Mouse (Mus musculus): ENCODE results near the gene Boc. TPM values are rescaled to one million over a fixed set of nuclear protein-coding genes. Genes with fewer than 3 reads are reported as not detected.
A peak's percentile ranks its signal among the peaks of the same experiment; 100 is the strongest.

Boc gene
- polyA plus RNA-seq, 1 experiment from 2014 or later = 8.3 TPM

DNA sequence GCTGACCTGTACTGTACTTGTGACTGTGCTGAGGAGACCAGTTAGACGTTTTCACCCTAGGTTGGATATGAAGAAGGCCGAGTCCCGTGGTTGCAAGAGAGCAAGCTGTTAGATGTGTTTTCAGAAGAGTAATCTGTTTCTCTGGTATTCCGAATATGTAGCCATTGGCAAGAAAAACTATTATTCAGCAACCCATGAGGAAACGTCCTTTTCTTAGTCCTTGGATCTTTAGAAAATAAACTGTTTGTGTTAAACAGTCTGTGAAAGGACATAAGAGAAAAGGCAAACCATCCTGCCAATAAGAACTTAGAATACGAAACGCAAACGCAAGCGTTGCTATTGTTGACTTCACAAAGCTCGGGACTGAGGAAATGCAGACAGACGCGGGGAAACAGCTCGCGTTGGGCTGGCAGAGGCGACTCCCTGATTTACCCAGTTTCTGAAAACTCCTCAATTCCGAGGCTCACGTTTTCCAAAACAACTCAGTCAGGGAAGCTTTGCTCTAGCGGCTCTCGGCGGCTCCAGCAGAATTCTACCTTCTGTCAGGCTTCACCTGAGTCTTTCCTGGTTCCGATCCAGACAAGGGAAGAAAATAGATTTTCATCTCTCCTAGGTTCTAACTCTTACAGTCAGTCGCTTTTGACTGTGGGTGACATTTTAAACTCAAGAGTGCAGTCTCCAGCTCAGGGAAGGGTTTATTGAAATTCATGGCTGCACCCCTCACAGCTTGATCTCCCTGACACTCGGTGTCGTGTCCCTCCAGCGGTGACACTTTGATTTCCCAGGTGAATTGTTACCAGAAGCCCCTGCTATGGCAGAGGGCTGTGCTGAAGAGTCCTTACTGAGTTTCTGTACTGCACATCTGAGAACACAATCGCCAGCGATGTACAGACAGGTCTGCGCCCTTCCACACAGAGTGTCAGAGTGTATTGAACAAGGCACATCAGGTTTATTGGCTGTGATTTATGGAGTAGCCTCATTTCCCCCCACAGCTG is 76.8 kb downstream of the Boc start:
- no peak overlapping the region for H3K27ac ChIP-seq (ENCODE audit: low read length)
- H3K9ac ChIP-seq (ENCODE audit: low read length) = no peak overlapping the region
- ATAC-seq (replicated peaks; ENCODE audit: extremely low read depth, insufficient read depth, low FRiP score) = no peak
- 40% methylated on average over 28 of the region's 28 CpGs for WGBS
- no peaks in the 10 kb centered on the region for H3K4me1 ChIP-seq (ENCODE audit: control insufficient read depth, insufficient read depth, low read length)
- peaks cover 2% of the 10 kb centered on the region; the same call in 1 of the 2 replicates for H3K36me3 ChIP-seq (ENCODE audit: control insufficient read depth, insufficient read depth)
- H3K9me3 ChIP-seq (replicated peaks; ENCODE audit: control insufficient read depth, low read length) = no peaks in the 10 kb centered on the region
- H3K27me3 ChIP-seq (ENCODE audit: control insufficient read depth, insufficient read depth, low read length) = no peaks in the 10 kb centered on the region
- H3K4me3 ChIP-seq (ENCODE audit: low read length) = no peak overlapping the region
- H3K4me2 ChIP-seq (ENCODE audit: low read depth, low read length) = peak overlapping the region; percentile 14; the same call in 1 of the 2 replicates

DNA sequence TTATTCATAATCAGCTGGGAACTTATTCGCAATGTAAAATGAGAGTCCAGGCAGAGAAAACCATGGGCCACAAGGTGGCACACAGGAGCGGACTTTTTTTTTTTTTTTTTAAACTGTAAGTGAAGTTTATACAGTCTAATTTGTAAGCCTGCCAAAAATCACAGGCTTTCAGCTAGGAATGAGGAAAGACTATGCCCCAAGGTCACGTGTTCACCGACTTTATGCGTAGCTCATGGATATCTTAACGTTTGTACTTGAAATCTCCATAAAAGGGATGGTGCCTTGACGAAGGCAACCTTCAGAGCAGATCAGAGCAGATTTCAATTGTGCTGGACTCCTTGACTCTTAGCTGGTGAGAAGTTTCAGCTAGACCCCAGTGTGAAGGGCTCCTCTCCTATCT is 78.1 kb downstream of the Boc start:
- WGBS = 38% methylated on average over 7 of the region's 7 CpGs
- Histone ChIP-seq H3K27me3 (ENCODE audit: control insufficient read depth, insufficient read depth, low read length) (no peaks in the 10 kb centered on the region), H3K4me1 (ENCODE audit: control insufficient read depth, insufficient read depth, low read length) (no peaks in the 10 kb centered on the region), H3K4me3 (ENCODE audit: low read length) (no peak overlapping the region), H3K9me3 (replicated peaks; ENCODE audit: control insufficient read depth, low read length) (no peaks in the 10 kb centered on the region), H3K36me3 (ENCODE audit: control insufficient read depth, insufficient read depth) (no peaks in the 10 kb centered on the region), H3K9ac (ENCODE audit: low read length) (no peak overlapping the region), H3K27ac (ENCODE audit: low read length) (no peak overlapping the region), H3K4me2 (ENCODE audit: low read depth, low read length) (no peak overlapping the region)
- ATAC-seq (replicated peaks; ENCODE audit: extremely low read depth, insufficient read depth, low FRiP score) = no peak

DNA sequence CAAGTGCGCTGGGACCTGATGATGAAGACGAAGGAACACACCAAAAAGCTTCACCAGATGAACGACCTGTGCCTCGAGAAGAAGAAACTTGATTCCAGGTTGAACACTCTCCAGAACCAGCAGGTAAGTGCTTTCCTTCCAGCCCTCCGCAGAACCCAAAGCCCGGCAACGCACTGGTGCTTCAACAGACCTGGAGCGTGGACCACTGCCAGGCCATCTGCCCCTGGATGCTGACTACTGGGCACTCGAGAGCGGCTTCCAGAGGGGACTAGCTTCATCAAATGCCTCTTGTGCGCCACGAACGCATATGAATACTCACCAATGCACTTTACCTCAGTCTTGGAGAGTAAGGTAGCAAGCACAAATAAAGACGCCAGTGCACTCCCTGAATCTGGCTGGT is 78.8 kb downstream of the Boc start:
- Histone ChIP-seq H3K9me3 (replicated peaks; ENCODE audit: control insufficient read depth, low read length) (no peaks in the 10 kb centered on the region), H3K36me3 (ENCODE audit: control insufficient read depth, insufficient read depth) (no peaks in the 10 kb centered on the region), H3K27me3 (ENCODE audit: control insufficient read depth, insufficient read depth, low read length) (no peaks in the 10 kb centered on the region), H3K4me3 (ENCODE audit: low read length) (no peak overlapping the region), H3K4me2 (ENCODE audit: low read depth, low read length) (no peak overlapping the region), H3K4me1 (ENCODE audit: control insufficient read depth, insufficient read depth, low read length) (no peaks in the 10 kb centered on the region), H3K9ac (ENCODE audit: low read length) (no peak overlapping the region), H3K27ac (ENCODE audit: low read length) (no peak overlapping the region)
- WGBS = 86% methylated on average over 14 of the region's 14 CpGs
- no peak for ATAC-seq (replicated peaks; ENCODE audit: extremely low read depth, insufficient read depth, low FRiP score)

DNA sequence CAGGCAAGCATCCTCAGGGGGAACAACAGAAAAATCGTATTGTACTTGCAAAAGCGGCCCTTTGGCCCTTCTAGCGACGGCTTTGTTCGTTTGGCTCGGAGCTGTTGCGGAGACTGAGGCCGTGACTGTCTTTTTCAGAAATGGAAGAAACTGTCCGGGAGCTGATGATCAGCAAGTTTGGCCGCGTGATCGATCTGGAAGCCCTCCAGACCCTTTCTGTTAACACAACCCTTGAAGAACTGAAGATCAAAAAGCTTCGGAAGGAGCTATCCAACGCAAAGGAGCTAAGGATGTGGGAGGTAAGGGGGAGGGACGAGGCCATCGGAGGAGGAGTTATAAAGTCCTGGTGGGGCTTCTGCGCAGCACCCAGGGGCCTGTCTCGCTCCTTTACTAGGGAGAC is 79.9 kb downstream of the Boc start:
- H3K4me1 ChIP-seq (ENCODE audit: control insufficient read depth, insufficient read depth, low read length) = no peaks in the 10 kb centered on the region
- no peaks in the 10 kb centered on the region for H3K9me3 ChIP-seq (replicated peaks; ENCODE audit: control insufficient read depth, low read length)
- peak overlapping the region; percentile 35 for H3K4me2 ChIP-seq (ENCODE audit: low read depth, low read length)
- no peaks in the 10 kb centered on the region for H3K36me3 ChIP-seq (ENCODE audit: control insufficient read depth, insufficient read depth)
- WGBS = 35% methylated on average over 18 of the region's 18 CpGs
- no peaks in the 10 kb centered on the region for H3K27me3 ChIP-seq (ENCODE audit: control insufficient read depth, insufficient read depth, low read length)
- no peak overlapping the region for H3K9ac ChIP-seq (ENCODE audit: low read length)
- no peak overlapping the region for H3K27ac ChIP-seq (ENCODE audit: low read length)
- H3K4me3 ChIP-seq (ENCODE audit: low read length) = no peak overlapping the region; the same call in 1 of the 2 replicates
- no peak for ATAC-seq (replicated peaks; ENCODE audit: extremely low read depth, insufficient read depth, low FRiP score)

DNA sequence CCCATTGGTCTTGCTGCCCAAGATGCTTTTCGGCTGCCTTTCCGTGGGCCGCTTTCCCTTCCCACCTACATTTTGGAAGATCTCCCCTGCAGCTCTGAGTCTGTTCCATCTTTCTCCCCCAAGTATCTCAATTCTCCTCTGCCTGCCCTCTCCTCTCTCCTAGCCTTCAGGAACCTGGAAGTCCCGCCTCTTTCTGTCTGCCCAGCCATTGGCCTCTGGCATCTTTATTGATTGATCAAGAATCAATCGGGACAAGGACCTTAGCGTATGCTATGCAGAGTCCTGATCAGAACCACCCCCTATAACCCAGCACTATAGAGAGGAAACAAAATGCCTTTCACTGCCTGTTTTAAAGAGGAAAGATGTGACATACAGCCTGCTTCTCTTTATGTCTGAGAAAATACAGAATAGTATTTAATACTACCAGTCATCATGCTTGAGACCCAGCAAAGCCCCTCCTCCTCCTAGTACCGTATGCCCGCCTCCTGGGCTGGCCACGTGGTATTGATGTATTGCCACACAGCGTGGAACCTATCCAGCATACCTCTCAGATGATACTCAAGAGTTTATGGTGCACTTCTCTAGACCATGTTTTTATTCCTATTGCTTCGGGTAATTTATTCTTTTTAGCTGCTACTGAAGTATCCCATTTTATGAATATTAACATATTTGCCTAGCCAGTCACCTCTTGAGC is 82.9 kb downstream of the Boc start:
- Histone ChIP-seq H3K4me2 (ENCODE audit: low read depth, low read length) (no peak overlapping the region), H3K9me3 (replicated peaks; ENCODE audit: control insufficient read depth, low read length) (no peaks in the 10 kb centered on the region), H3K27ac (ENCODE audit: low read length) (no peak overlapping the region), H3K36me3 (ENCODE audit: control insufficient read depth, insufficient read depth) (no peaks in the 10 kb centered on the region), H3K9ac (ENCODE audit: low read length) (no peak overlapping the region), H3K4me1 (ENCODE audit: control insufficient read depth, insufficient read depth, low read length) (no peaks in the 10 kb centered on the region), H3K4me3 (ENCODE audit: low read length) (no peak overlapping the region), H3K27me3 (ENCODE audit: control insufficient read depth, insufficient read depth, low read length) (no peaks in the 10 kb centered on the region)
- no peak; the same call in 1 of the 2 replicates for ATAC-seq (replicated peaks; ENCODE audit: extremely low read depth, insufficient read depth, low FRiP score)
- 85% methylated on average over 11 of the region's 11 CpGs for WGBS

DNA sequence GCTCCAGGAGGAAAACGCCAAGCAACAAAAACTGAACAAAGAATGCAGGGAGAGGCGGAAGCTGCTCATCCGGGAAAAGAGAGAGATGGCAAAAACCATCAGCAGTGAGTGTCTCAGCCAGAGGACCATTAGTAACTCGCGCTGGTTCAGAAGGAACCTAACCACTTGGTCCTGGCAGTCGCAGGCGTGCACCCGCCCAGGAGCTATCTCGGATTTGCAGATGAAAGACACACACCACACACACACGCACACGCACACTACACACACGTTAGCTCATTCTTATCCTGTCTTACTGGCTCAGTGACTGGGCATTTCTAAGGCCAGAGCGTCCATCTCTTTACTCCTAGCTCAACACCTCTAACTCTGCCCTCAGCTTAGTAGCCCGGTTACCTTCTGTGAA is 83.4 kb downstream of the Boc start:
- no peaks in the 10 kb centered on the region for H3K27me3 ChIP-seq (ENCODE audit: control insufficient read depth, insufficient read depth, low read length)
- no peaks in the 10 kb centered on the region for H3K36me3 ChIP-seq (ENCODE audit: control insufficient read depth, insufficient read depth)
- H3K4me1 ChIP-seq (ENCODE audit: control insufficient read depth, insufficient read depth, low read length) = no peaks in the 10 kb centered on the region
- no peak for ATAC-seq (replicated peaks; ENCODE audit: extremely low read depth, insufficient read depth, low FRiP score)
- no peak overlapping the region for H3K27ac ChIP-seq (ENCODE audit: low read length)
- H3K9ac ChIP-seq (ENCODE audit: low read length) = no peak overlapping the region
- no peak overlapping the region for H3K4me2 ChIP-seq (ENCODE audit: low read depth, low read length)
- no peaks in the 10 kb centered on the region for H3K9me3 ChIP-seq (replicated peaks; ENCODE audit: control insufficient read depth, low read length)
- 70% methylated on average over 14 of the region's 14 CpGs for WGBS
- H3K4me3 ChIP-seq (ENCODE audit: low read length) = no peak overlapping the region

DNA sequence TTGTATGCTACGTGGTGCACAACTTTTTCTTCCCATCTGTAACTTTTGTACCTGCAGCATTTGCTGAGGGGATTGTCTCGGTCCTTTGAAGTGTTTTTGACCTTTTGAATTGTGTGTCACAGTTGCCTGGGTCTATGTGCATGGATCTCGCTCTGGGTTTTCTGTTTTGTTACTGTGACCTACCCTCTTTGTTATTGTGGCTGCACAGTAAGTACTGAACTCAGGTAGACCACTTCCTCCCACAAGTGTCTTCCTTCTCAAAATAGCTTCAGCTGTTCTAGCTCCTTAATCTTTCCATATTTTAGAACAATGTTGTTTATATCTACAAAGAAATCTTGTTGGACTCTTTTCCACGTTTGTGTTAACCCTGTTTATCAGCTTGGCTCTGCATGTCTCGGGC is 97.8 kb downstream of the Boc start:
- Histone ChIP-seq H3K4me1 (ENCODE audit: control insufficient read depth, insufficient read depth, low read length) (no peaks in the 10 kb centered on the region), H3K36me3 (ENCODE audit: control insufficient read depth, insufficient read depth) (no peaks in the 10 kb centered on the region), H3K9me3 (replicated peaks; ENCODE audit: control insufficient read depth, low read length) (no peaks in the 10 kb centered on the region), H3K4me2 (ENCODE audit: low read depth, low read length) (no peak overlapping the region), H3K9ac (ENCODE audit: low read length) (no peak overlapping the region), H3K27me3 (ENCODE audit: control insufficient read depth, insufficient read depth, low read length) (no peaks in the 10 kb centered on the region), H3K27ac (ENCODE audit: low read length) (no peak overlapping the region), H3K4me3 (ENCODE audit: low read length) (no peak overlapping the region)
- no peak for ATAC-seq (replicated peaks; ENCODE audit: extremely low read depth, insufficient read depth, low FRiP score)
- 65% methylated on average over 5 of the region's 5 CpGs for WGBS

DNA sequence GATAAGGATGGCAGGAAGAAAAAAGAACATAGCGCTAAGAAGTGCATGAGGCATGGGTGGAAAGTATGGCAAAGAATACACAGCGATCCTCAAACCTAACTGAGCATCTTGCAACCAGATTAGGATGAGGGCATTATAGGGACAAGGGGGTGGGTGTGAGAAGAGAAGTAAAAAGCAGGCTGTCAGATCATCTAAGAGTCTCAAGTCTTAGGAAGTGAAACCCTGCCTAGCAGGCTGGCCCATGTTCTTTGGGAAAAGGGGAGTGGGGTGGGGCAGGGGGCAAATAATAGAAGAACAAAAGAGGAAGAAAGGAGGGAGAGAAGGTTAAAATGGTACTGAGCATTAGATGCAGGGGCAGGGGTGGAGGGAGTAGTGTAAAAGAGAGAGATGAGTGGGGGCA is 99.9 kb downstream of the Boc start:
- no peak for ATAC-seq (replicated peaks; ENCODE audit: extremely low read depth, insufficient read depth, low FRiP score)
- Histone ChIP-seq H3K4me1 (ENCODE audit: control insufficient read depth, insufficient read depth, low read length) (no peaks in the 10 kb centered on the region), H3K36me3 (ENCODE audit: control insufficient read depth, insufficient read depth) (no peaks in the 10 kb centered on the region), H3K4me2 (ENCODE audit: low read depth, low read length) (no peak overlapping the region), H3K4me3 (ENCODE audit: low read length) (no peak overlapping the region), H3K27me3 (ENCODE audit: control insufficient read depth, insufficient read depth, low read length) (no peaks in the 10 kb centered on the region), H3K9ac (ENCODE audit: low read length) (no peak overlapping the region), H3K9me3 (replicated peaks; ENCODE audit: control insufficient read depth, low read length) (no peaks in the 10 kb centered on the region), H3K27ac (ENCODE audit: low read length) (no peak overlapping the region)
- WGBS = 86% methylated on average over 2 of the region's 2 CpGs

DNA sequence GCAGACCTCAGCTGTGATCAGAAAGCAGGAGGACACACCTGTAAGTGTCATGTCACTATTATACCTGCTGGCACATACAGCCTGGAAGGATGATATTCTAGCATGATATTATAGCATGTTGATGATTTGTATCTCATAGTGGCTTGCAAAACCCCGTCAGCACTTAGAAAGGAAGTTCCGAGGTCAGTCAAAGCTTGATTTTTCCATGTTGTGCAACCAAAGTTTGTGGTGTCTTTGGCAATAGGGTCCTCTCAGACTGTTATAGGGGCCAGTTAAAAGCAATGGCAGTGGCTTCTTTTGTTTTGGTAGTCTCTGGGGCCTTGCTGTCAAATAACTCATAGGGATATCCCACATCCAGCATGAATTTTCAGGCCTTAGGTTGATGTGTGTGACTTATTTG is 100.8 kb downstream of the Boc start:
- no peaks in the 10 kb centered on the region for H3K4me1 ChIP-seq (ENCODE audit: control insufficient read depth, insufficient read depth, low read length)
- no peak overlapping the region for H3K4me3 ChIP-seq (ENCODE audit: low read length)
- no peak overlapping the region for H3K27ac ChIP-seq (ENCODE audit: low read length)
- H3K9me3 ChIP-seq (replicated peaks; ENCODE audit: control insufficient read depth, low read length) = no peaks in the 10 kb centered on the region
- WGBS = 83% methylated on average over 2 of the region's 2 CpGs
- H3K4me2 ChIP-seq (ENCODE audit: low read depth, low read length) = no peak overlapping the region
- no peaks in the 10 kb centered on the region for H3K27me3 ChIP-seq (ENCODE audit: control insufficient read depth, insufficient read depth, low read length)
- H3K36me3 ChIP-seq (ENCODE audit: control insufficient read depth, insufficient read depth) = no peaks in the 10 kb centered on the region
- no peak overlapping the region for H3K9ac ChIP-seq (ENCODE audit: low read length)
- no peak for ATAC-seq (replicated peaks; ENCODE audit: extremely low read depth, insufficient read depth, low FRiP score)

Measured in heart, embryonic 16.5 days (tissue).